Mouse (Mus musculus): Measurements from ENCODE around the gene Stum.

The Stum gene

DNA sequence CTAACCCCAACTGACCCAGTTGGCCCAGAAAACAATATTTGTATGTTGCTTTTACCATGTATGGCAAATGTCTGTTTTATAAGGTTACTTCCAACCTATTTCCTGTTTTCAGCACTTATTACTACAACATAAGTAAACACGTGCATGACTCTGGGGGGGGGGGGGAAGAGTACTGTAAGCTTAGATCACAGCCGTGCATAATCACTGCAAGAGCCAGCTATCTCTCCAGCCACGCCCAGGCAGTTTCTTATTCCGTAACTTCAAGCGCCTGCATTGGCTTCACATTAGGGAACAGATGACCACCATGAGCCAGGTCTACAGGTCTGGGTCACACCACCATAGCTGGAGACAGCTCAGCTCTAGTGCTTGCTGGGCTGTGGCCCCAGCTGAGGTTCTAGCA lies 53.5 kb downstream of the Stum start:
- no peak for DNase-seq (ENCODE audit: low read depth, low spot score)

DNA sequence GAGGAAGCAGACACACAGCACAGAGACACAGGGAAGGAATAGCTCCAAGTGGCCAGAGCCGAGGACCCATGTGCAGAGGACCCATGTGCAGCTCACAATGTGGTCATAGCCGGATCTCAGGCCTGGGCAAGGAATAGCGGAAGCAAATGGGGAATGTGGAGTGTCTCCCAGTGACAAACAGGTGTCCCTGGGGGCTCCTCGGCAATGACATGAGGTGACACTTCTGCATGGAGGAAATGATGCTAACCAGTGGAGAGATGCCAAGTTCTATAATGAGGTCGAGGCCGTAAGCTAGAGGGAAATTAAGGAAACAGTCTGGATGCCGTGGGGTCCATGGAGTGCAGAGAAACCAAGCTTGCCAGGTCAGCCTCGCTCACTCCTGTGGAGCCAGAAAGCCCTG lies 54.4 kb downstream of the Stum start:
- no peak for DNase-seq (ENCODE audit: low read depth, low spot score)

DNA sequence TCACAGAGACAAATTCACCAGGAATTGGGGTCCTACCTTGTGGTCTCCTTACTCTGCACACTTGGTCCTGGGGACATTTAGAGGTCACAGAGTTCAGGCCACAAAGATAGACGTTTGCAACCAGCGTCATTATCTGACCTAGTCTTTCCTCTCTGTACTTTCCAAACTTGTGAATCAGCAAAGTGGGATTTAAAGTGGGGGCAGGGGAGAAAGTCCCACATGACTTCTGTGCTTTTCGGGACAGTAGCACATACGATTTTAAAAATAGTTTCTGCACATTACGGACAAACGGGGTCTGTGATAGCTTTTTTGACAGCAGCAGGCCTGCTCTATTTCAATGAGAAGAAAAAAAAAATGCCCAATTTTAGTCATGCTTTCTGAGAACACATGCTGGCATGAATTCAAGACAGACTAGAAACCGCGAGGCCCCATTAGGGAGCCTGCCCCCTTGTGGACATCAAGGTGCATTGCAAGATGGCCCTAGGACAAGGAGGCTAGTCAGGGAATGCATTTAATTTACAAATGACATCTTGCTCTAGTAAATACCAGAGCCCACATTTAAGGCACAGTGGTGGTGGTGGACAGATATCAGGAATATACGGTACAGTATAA lies 55.1 kb downstream of the Stum start:
- DNase-seq (ENCODE audit: low read depth, low spot score) = peak; percentile 74

DNA sequence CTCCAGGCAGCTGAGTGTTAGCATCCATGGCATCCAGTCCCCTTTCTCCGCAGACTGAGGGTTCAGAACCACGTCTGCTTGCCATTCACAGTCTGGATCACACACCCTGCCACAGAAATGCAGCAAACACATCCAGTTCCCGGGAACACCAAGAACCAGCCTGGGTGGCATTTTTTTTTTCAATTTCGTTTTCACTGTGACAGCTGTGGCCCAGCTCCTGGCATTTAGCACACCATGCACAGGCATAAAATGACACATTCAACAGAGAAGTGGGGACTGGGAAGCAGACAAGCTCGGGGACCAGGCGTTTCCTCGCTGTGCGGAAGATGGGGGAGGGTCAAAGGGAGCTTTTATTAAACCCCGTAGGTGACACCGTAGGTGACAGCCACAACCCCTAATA lies 55.6 kb downstream of the Stum start:
- no peak for DNase-seq (ENCODE audit: low read depth, low spot score)

DNA sequence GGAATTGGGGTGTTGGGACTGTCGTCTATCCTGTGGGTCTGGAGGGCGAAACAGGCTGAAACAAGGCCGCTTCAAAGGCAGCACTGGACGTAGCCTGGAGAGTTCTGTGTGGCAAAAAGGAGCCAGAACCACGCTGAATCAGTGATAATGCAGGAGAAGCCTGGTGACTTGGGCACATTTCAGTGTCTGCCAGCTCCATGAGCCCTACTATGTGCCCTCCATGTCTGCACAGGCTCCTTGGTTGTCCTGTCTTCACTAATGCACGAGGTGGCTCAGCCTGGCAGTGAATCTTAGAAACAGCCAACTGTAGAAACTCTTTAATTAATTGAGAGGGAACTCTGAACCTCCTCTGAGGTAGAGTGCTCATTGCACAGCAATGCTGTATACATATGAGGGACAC lies 56.9 kb downstream of the Stum start:
- no peak for DNase-seq (ENCODE audit: low read depth, low spot score)

DNA sequence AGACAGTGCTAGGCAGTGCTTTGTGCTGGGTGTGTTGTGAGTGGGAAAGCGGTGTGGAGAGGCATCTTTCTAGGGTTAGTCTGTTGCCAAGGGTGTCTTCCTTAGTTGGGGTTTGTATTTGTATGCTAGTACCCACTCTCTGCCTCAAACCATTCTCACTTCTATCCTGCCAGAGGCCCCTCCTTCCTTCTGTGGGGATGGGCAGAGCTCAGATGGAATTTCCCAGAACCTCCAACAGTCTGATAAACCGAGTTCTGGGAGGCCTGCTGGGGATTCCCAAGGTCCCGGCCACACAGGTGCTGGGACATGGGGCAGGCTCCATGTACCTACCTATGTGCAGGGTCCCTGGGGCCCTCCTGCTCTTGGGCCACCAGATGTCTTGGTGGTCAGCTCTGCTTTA lies 59.4 kb downstream of the Stum start:
- DNase-seq (ENCODE audit: low read depth, low spot score) = no peak

DNA sequence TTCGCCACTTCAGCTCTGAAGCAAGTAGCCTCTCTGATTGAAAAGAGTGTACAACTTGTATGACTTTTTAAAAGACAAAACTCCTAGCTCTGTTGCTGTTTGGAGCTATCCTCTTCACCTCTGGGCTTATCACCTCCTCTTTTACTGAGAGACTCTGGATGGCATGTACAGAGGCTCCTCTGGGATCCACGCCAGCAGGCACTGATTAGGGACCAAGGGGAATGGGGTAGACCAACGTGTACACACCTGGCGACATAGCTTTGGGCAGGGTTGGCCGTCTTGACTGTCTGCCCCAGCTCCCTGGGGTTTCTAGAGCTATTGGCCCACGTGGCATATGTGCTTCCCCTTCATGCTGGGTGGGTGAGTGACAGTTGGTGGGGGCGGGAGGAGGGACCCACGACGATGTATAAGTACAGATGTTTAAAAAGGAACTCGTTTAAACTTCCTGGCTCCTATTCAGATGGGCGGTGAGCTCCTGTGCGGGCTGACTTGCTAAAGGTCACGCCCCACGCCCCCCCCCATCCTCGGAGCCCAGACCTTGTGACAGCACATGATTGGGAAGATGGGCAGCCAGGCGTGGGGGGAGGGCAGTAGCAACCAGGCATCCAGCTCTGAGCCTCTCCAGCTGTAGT lies 60.2 kb downstream of the Stum start:
- DNase-seq (ENCODE audit: low read depth, low spot score) = no peak

DNA sequence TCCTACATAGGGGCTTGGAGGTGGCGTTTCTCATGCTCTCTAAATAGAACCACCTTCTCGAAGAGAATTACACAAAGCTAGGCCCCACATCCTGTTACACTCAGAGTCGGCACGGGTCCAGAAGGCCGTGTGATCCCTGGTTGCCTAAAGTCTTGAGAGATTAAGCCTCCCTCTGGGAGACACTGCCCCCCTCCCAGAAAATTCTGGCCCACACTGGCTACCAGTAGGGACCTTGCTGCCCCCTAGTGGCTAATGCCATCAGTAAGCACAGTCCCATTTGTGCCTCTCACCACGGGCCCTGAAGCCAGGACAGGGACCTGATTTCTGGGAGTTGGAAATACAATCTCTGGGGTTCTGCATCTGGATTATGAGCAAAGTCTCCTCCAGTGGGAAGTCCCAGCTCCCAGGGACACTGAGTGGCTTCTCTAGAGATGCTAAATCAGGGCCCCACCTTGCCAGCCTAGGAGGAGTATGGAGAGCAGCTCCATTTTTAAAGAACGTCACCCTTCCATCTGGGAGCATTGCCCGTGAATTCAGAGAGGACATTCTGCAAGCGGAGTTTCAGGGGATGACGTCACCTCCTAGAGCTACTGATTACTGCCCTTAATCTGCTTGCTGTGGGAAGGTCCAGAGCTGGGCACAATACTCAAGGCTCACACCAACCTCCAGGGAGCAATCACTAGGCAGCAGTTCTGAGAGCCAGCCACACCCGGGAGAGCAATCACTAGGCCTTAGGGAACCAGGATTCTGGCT lies 61.1 kb downstream of the Stum start:
- peak; percentile 75 for DNase-seq (ENCODE audit: low read depth, low spot score)

DNA sequence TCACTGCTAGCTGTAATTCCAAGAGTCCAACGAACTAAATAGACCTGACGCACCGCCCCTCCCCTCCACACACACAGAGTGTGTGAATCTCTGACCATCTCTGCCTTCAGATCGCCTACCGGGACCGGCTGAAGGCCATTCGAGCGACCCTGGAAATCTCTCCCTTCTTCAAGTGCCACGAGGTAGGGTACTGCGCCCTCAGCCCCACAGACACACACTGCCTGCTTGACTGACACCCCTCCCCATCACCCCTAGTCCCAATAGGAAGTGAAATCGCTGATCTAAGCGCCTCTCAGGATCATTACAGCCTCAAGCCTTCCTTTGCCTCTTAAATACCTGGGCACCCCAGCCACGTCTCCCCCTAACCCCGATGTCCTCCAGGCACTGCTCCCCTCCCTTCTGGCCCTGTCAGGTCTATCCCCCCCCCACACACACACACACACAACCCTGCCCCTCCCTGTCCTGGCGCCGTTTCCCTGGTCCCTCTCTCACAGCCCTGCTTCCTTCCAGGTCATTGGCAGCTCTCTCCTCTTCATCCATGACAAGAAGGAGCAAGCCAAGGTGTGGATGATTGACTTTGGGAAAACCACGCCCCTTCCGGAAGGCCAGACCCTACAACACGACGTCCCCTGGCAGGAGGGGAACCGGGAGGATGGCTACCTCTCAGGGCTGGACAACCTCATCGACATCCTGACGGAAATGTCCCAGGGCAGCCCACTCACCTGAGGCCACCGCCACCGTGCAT lies 62.0 kb downstream of the Stum start:
- no peak for DNase-seq (ENCODE audit: low read depth, low spot score)

DNA sequence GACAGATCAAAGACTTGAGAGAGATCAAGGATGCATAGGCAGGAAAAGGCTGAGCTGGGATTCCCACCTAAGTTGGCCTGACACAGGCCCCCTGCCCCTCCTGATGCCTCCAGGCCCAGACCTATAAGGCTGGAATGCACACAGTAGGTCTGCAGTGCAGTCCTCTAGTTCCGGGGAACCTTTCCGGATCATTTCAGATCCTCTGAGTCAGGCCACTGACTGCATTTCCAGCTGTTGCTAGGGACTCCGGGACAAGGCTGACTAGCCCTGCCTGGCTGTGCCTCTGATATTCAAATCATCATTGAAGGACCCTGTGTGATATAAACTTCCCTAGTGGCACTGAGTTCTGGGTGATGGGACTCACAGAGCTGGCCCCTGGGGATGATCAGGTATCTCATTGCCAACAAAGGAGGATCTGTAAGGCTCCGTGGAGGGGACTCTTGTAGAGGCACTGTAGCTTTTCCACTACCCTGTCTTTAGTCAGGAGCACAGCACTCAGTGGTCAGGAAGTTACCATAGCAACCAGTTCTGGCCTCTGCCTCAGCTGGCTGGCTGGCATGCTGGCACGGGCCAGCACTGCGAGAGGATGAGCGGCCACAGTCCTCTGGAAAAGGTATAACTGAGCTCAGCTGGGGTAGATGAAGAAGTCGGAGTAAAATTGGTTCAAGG lies 62.7 kb downstream of the Stum start:
- no peak for DNase-seq (ENCODE audit: low read depth, low spot score)

DNA sequence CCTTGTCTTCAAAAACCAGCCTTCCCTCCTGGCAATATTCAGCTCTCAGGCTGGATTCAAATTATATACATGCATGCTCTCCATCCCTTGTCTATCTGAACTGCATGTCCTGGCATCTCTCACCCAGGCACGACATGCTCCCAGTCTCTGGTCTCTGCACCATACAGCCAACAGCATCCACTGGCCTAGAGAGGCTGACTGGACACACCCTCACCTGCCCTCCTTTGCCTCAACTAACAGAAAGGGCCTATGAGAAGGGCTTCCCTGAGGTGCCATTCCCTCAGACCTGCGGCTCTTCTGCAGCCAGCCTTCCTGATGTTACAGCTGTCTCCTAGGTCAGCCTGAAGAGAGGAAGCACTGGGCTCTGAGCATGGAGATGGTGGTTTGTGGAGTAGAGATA lies 64.2 kb downstream of the Stum start:
- no peak for DNase-seq (ENCODE audit: low read depth, low spot score)

DNA sequence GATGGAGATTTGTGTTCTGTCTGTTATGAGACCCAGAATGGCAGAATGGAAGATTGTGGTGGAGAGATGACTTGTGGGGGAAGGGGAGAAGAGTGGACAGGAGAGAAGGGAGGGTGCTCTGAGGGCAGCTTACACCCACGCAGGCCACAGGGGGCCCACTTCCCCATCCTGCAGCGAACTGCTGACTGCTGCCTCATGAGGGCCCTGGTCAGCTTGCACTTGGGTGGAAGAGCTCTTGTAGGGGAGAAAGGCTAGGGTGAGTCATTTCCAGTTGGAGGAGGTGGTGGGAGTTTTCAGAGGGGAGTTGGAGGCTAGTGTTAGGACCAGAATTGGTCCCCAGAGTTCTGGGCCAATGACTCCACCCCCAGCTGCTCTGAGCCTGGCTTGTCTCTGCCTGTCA lies 66.2 kb downstream of the Stum start:
- DNase-seq (ENCODE audit: low read depth, low spot score) = no peak

DNA sequence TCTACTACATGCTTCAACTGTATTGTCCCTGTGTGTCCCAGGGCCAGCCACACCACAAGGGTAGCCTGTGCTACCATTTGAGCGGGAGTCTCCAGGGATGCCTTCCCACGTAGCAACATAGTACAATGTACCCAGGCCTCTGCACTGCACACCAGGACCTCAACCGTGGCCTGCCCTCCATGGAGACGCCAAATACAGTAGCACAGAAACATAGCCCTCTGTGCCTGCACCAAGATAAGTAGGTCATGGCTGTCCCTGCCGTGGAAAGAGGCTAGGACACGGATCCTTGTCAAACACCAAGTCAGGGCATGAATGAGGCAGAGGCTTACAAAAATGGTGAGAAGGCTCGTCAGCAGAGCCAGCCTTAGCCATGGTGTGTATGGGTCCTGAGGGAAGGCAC lies 67.5 kb downstream of the Stum start:
- DNase-seq (ENCODE audit: low read depth, low spot score) = no peak

DNA sequence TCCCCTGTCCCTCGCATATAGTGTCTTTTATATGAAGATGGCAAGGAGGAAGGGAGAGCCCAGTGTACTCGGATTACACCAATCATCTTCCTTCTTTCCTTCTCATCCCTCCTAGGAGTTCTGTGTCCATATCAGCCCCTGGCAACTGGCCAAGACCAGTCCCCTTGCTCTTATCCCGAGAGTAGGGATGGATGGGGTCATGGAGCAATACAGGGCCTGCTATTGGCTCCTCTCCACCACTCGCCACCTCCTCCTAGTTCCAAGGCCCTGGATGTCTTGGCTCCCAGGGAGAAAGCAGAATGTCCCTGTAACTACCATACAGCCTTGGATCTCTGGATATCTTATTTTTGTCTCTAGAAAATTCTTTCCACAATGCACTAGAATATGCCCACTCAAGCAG lies 68.2 kb downstream of the Stum start:
- no peak for DNase-seq (ENCODE audit: low read depth, low spot score)

DNA sequence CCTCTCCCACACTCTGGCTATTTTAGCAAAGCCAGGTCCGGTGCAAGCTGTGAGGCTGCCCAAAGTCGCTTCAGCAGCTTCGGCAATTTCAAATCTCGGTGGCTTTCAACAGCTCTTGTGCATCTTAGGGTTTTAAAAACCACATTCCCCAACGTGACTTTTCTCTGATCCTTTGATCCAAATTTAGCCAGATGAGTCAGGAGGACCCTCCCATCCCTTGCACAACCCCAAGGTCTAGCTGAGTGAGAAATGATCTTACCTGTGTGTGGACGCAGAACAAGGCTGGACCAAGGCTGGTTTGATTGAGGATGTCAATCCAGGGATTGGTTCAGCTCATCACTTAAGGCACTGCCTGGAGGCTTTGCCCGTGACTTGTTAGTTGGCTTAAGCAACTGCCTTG lies 73.0 kb downstream of the Stum start:
- no peak for DNase-seq (ENCODE audit: low read depth, low spot score)

DNA sequence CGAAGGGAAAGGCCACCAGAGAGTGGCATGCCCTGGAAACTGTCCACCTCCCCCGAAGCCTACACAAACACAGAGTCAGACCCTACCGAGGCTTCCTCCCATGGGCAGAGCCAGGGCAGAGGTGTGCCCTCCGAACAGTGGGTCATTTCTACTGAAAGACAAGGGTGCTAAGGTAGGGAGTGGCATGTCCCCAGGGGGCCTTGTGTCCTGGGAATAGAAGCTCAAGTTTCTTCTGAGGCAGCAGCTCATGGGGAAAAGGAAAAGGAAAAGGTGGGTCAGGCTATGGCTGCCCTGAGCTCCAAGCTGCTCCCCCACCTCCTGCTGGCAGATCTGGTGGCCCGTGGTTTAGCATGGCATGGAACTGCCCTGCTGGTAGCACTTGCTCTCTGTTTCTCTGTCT lies 73.5 kb downstream of the Stum start:
- DNase-seq (ENCODE audit: low read depth, low spot score) = no peak

DNA sequence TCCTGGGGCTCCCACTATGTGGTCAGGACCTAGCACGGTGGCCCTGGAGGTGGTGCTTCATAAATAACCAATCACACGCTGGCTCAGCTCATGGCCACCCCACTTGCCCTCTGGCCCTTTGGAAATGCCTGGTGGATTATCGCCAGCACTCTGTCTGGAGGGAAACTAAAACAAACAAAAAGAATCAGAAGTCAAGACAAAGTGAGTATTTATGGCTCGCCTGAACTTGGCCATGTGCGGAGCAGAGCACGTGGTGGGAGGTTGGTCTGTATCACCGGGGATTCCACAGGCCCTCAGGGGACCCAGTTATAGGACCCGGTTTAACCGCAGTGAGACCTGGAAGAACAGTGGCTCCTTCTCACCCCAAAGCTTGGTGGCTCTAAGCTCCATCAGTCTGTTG lies 74.5 kb downstream of the Stum start:
- no peak for DNase-seq (ENCODE audit: low read depth, low spot score)

DNA sequence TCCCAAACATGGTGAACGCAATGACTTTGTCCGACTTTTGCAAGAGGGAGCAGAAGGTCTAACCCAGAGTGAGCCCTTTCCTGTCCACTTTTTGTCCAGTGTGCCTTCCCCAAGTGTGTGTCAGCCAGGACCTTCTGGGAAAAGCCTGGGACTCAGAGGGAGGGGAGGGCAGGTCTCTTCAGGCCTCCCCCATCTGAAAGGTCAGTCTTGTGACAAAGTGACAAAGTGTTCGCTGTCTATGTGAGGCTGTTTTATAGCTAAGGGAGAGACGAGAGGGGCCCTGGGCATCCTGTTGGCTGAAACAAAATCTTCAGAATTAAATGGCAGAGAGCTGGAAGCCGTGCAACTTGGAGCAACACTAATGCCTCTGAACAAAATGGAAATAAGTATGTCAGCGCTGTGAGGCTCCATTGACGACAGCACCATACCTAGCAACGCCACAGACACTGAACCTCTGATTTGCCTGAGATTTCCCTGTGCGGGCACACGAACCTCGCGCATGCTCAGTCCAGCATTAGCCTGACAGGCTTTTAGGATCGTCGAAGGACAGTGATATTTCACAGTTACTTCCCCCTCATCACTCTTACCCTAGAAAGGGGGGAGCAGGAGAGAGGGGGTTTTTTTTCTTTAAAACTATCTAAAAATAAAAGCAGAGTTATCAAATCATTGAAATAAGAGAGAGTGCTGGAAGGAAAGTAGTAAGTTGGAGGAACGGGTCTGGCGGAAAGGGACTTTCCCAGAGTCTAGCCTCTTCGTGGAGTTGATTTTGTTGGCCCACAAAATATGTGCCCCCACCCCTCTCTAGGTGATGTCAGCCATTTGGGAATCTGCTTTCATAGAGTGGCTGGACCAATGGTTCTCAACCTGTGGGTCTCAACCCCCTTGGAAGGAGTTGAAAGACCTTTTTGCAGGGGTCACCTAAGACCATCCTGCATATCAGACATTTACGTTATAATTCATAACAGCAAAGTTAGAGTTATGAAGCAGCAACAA lies 75.3 kb downstream of the Stum start:
- DNase-seq (ENCODE audit: low read depth, low spot score) = no peak

DNA sequence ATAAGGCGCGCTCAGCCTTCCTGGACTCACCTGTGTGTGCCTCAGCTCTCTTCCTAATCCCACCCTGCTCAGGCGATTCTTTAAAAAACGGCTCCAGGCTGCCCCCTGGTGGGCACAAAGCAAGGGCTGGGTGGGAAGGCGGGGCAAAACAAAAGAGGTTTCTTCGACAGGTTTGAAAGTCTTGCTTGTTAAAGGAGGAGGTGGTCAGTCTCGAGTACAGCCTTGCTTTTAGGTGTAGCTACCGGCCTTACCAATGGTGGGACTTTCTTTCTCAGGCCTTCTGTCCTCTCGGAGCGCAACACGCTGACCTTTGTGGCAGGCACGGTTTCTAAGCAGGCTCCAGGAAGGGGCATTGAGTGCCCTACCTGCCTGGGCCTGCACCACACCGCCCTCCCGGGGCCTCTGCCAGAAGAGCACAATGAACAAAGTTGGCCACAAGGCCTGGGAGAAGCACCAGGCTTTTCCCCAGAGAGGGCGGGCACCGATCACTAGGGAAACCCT lies 76.1 kb downstream of the Stum start:
- peak; percentile 79 for DNase-seq (ENCODE audit: low read depth, low spot score)

DNA sequence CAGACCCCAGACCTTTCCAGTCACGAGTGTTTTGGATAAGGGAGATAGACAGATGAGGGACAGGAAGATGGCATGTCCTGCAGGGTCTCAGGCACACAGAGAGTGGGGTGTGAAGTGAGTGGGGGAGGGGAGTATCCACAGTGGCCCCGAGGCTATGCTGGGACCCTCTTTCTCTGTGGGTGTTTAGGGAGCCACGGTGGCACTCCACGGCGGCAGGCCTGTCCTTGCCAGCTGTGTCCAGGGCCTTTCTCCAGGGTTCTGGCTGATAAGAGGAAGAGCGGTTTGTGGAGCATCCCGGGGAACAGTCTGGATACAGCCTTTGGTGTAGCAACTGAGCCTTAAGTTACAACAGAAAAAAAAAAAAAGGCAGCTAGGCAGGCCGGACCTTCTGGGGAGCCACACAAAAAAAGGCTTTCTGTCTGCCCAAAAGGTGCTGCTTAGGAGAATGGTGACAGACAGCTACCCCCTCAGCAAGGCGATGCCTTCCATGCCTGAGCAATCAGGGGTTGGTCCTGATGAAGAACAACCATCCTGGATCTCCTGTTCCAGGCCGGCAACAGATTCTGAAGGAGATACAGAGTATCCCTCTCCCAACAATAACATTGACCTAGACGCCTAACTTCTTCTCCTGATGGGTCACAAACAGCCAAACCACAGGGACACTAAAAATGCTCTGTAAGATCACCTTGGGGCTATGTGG lies 76.8 kb downstream of the Stum start:
- DNase-seq (ENCODE audit: low read depth, low spot score) = no peak

Measured in mesoderm, embryonic 11.5 days (tissue).